Mouse (Mus musculus): ENCODE measurements around the gene Rps16. TPM values are rescaled to one million over a fixed set of nuclear protein-coding genes. Genes with fewer than 3 reads are reported as not detected.
A peak's percentile ranks its signal among the peaks of the same experiment; 100 is the strongest.

The Rps16 gene
- polyA plus RNA-seq, 1 experiment from 2014 or later: 1,022 TPM

DNA sequence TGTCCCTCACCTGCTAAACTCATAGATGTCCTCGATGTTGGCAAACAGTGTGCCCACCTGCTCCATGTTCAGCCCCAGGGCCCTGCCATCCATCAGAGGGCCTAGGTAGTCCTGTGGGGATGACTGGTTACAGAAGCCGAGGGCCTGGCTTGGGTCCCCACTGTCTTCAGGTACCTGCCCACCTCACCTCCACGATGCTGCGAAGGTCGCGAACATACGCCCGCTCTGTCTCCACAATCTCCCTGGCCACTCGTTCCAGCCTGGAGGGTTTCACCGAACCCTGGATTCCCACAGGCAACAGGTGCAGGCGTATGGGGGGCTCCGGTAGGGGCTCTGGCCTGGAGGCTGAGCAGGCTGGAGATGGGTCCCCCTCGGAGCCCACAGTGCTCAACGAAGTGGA lies 19.6 kb downstream of the Rps16 start:
- no peaks in the 10 kb centered on the region for H3K27me3 ChIP-seq
- H3K9me3 ChIP-seq: no peaks in the 10 kb centered on the region
- H3K4me1 ChIP-seq: peaks cover 30% of the 10 kb centered on the region
- WGBS: 88% methylated on average over 14 of the region's 14 CpGs
- H3K4me3 ChIP-seq: peak overlapping the region; percentile 76
- no peak overlapping the region for H3K27ac ChIP-seq
- no peak for ATAC-seq (ENCODE audit: insufficient number of reproducible peaks, low FRiP score, low TSS enrichment, low read depth)
- H3K9ac ChIP-seq: 0 out of 2 replicates have a peak overlapping the region, but pooled peaks have one; percentile 7
- peaks cover 51% of the 10 kb centered on the region for H3K36me3 ChIP-seq
- peak overlapping the region; percentile 80 for H3K4me2 ChIP-seq

- Histone ChIP-seq H3K27me3 (no peaks in the 10 kb centered on the region), H3K9ac (peak overlapping the region; percentile 83), H3K9me3 (no peaks in the 10 kb centered on the region), H3K4me2 (peak overlapping the region; percentile 80), H3K4me1 (peaks cover 38% of the 10 kb centered on the region), H3K4me3 (peak overlapping the region; percentile 76), H3K36me3 (peaks cover 41% of the 10 kb centered on the region), H3K27ac (peak overlapping the region; percentile 95)
- no peak for ATAC-seq (ENCODE audit: insufficient number of reproducible peaks, low FRiP score, low TSS enrichment, low read depth)
- 4% methylated on average over 11 of the region's 11 CpGs for WGBS
Measured at GRCm38 (mm10) chr7:28370977-28371513, 20.6 kb downstream of the Rps16 start.

- WGBS: 0% methylated on average over 40 of the region's 43 CpGs
Measured at GRCm38 (mm10) chr7:28371514-28371989, 21.1 kb downstream of the Rps16 start.

GRCm38 (mm10) chr7:28372251-28373108 lies 22.0 kb downstream of the Rps16 start, which contains the start of gene Plekhg2:
Gene Plekhg2, minus strand, starts transcription at chr7:28372599.
- Histone ChIP-seq H3K36me3 (peaks cover 30% of the 10 kb centered on the region), H3K4me2 (peak within 1 kb of the TSS; percentile 80), H3K9ac (peak within 1 kb of the TSS; percentile 83), H3K9me3 (no peaks in the 10 kb centered on the region), H3K27ac (peak within 1 kb of the TSS; percentile 95), H3K27me3 (no peaks in the 10 kb centered on the region), H3K4me3 (peak within 1 kb of the TSS; percentile 76), H3K4me1 (peaks cover 51% of the 10 kb centered on the region)
- ATAC-seq (ENCODE audit: insufficient number of reproducible peaks, low FRiP score, low TSS enrichment, low read depth): peak; percentile 91
- WGBS: under 1% methylated on average over 65 of the region's 66 CpGs

More at GRCm38 (mm10) chr7:28371514-28371989, 21.1 kb downstream of the Rps16 start:
- no peak for ATAC-seq (ENCODE audit: insufficient number of reproducible peaks, low FRiP score, low TSS enrichment, low read depth)
- Histone ChIP-seq H3K36me3 (peaks cover 36% of the 10 kb centered on the region), H3K9me3 (no peaks in the 10 kb centered on the region), H3K4me1 (peaks cover 43% of the 10 kb centered on the region), H3K27me3 (no peaks in the 10 kb centered on the region), H3K9ac (peak overlapping the region; percentile 83), H3K4me2 (peak overlapping the region; percentile 80), H3K27ac (peak overlapping the region; percentile 95), H3K4me3 (peak overlapping the region; percentile 76)

- Histone ChIP-seq H3K4me2 (peak overlapping the region; percentile 80), H3K4me1 (peaks cover 57% of the 10 kb centered on the region), H3K9ac (no peak overlapping the region), H3K4me3 (peak overlapping the region; percentile 76), H3K36me3 (peaks cover 29% of the 10 kb centered on the region), H3K27ac (peak overlapping the region; percentile 95), H3K27me3 (no peaks in the 10 kb centered on the region), H3K9me3 (no peaks in the 10 kb centered on the region)
- WGBS: 2% methylated on average over 9 of the region's 9 CpGs
- peak; percentile 1; the same call in 1 of the 2 replicates for ATAC-seq (ENCODE audit: insufficient number of reproducible peaks, low FRiP score, low TSS enrichment, low read depth)
Measured at GRCm38 (mm10) chr7:28373131-28373581, 22.7 kb downstream of the Rps16 start.

DNA sequence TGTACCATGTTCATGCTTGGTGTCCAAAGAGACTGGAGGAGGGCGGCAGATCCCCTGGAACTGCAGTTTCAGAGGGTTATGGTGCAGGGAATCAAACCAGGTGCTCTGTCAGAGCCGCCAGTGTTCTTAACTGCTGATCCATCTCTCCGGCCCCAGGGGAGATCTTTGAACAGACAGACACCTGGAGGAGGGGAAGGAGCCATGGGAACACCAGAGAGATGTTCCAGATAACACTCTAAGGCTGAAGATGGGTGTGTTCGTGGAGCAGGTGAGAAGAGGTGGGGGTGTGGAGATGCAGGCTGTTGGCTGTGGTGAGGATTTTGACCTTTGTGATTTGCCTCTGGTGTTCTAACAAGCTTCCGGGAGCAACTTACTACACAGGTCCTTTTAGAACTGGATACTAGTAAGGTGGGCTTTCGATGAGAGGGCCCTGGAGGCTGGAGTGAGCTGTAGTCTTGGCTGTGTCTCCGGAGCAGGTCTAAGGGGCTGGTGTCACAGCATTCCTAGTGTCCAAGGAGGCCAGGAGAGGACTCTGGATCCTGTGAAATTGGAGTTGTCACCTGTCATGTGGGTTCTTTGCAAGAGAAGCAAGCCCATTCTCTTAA lies 23.5 kb downstream of the Rps16 start:
- Histone ChIP-seq H3K36me3 (peaks cover 20% of the 10 kb centered on the region), H3K4me3 (no peak overlapping the region), H3K4me1 (peaks cover 60% of the 10 kb centered on the region), H3K4me2 (no peak overlapping the region), H3K9me3 (no peaks in the 10 kb centered on the region), H3K9ac (no peak overlapping the region), H3K27me3 (no peaks in the 10 kb centered on the region), H3K27ac (peak overlapping the region; percentile 97)
- no peak for ATAC-seq (ENCODE audit: insufficient number of reproducible peaks, low FRiP score, low TSS enrichment, low read depth)
- WGBS: 72% methylated on average over 7 of the region's 7 CpGs

GRCm38 (mm10) chr7:28374647-28375046 lies 24.2 kb downstream of the Rps16 start:
- no peaks in the 10 kb centered on the region for H3K9me3 ChIP-seq
- H3K4me2 ChIP-seq: no peak overlapping the region
- no peak for ATAC-seq (ENCODE audit: insufficient number of reproducible peaks, low FRiP score, low TSS enrichment, low read depth)
- WGBS: 63% methylated on average over 10 of the region's 10 CpGs
- peaks cover 16% of the 10 kb centered on the region for H3K36me3 ChIP-seq
- no peak overlapping the region for H3K4me3 ChIP-seq
- peaks cover 64% of the 10 kb centered on the region for H3K4me1 ChIP-seq
- H3K9ac ChIP-seq: no peak overlapping the region
- H3K27ac ChIP-seq: peak overlapping the region; percentile 97
- H3K27me3 ChIP-seq: no peaks in the 10 kb centered on the region

- ATAC-seq (ENCODE audit: insufficient number of reproducible peaks, low FRiP score, low TSS enrichment, low read depth): peak; percentile 53
- peak overlapping the region; percentile 97 for H3K27ac ChIP-seq
- peak overlapping the region; percentile 51 for H3K9ac ChIP-seq
- H3K4me2 ChIP-seq: peak overlapping the region; percentile 82
- no peaks in the 10 kb centered on the region for H3K9me3 ChIP-seq
- H3K4me3 ChIP-seq: peak overlapping the region; percentile 40
- 1% methylated on average over 33 of the region's 36 CpGs for WGBS
- H3K4me1 ChIP-seq: peaks cover 63% of the 10 kb centered on the region
- H3K27me3 ChIP-seq: no peaks in the 10 kb centered on the region
- H3K36me3 ChIP-seq: peaks cover 9% of the 10 kb centered on the region; the same call in 1 of the 2 replicates
Measured at GRCm38 (mm10) chr7:28375176-28375921, 24.9 kb downstream of the Rps16 start.

DNA sequence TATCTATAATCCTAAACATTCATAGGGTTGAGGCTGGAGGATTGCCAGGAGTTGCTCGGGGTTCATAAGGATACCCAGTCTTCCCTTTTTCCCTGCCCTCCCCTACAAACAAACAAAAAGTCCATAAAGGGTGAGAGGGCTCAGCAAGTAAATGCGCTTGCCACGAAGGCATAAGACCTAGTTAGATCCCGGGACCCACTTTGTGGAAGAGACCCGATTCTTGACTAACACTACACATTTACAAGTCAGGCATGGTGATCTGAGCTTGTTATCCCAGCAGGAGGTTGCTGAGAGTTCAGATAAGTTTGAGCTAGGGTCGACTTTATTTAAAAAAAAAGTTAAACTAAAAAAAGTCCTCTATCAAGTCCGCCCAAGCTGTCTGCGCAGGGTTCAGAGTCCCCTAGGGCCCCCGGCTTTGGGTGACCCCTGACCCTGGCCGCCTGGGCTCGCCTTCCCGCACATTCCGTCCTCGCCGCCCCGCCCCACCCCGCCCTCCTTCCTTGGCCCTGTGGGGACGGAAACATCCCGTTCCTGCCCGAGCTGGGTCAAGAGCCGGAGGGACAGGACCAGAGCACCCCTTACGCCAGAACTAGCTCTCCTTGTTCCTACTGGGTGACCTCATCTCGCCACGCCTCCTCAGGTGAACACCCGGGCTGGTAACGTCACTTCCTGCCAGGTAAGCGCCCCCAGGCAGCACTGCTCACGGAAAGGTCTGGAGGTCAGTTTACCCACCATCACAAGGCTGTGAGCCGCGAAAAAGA lies 25.7 kb downstream of the Rps16 start:
- Histone ChIP-seq H3K27me3 (no peaks in the 10 kb centered on the region), H3K9me3 (no peaks in the 10 kb centered on the region), H3K27ac (peak overlapping the region; percentile 97), H3K4me2 (peak overlapping the region; percentile 82), H3K36me3 (peaks cover 9% of the 10 kb centered on the region; the same call in 1 of the 2 replicates), H3K9ac (peak overlapping the region; percentile 51; the same call in 1 of the 2 replicates), H3K4me3 (peak overlapping the region; percentile 40), H3K4me1 (peaks cover 64% of the 10 kb centered on the region)
- ATAC-seq (ENCODE audit: insufficient number of reproducible peaks, low FRiP score, low TSS enrichment, low read depth): no peak
- 4% methylated on average over 29 of the region's 30 CpGs for whole genome bisulfite sequencing

DNA sequence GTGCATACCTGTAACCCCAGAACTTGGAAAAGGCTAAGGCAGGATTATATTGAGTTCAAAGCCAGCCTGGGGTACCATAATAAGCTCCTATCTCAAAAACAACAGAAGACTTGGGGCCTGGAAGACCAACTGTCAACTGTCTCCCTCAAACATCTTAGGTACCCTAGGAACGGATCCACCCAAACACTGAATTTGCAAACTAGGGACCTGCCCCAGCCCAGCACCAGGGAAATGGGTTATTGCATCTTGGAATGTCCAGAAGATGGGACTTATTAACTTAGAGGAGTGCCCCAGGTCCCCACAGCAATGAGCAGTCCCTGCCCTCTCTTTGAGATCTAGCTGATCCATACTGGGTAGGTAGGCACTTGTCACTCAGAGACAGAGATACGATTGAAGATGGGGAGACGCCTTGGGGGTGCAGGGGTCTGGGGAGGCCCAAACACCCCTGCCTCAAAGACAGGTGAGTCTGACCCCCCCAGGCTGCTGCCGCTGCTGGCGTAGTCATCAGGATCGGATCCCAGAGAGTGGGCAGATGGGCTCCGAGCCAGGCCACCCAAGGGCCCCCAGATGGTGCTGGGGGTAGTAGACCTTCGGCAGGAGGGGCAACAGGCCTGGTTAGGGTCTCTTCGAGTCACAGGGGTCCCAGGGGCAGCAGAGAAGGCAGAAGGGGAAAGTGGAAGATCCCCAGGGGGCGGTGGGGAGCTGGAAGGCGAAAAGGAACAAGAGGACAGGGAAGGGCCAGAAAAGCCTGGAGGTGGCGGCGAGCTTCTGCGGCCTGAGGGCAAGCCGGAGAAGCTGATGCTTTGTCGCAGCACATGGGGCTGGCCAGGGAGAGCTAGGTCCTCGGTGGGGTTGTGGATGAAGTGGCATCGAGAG lies 27.0 kb downstream of the Rps16 start:
- ATAC-seq (ENCODE audit: insufficient number of reproducible peaks, low FRiP score, low TSS enrichment, low read depth): no peak
- Histone ChIP-seq H3K4me3 (peak overlapping the region; percentile 71), H3K9ac (peak overlapping the region; percentile 82), H3K27me3 (no peaks in the 10 kb centered on the region), H3K27ac (peak overlapping the region; percentile 99), H3K9me3 (no peaks in the 10 kb centered on the region), H3K36me3 (peaks cover 9% of the 10 kb centered on the region; the same call in 1 of the 2 replicates), H3K4me2 (peak overlapping the region; percentile 82), H3K4me1 (peaks cover 77% of the 10 kb centered on the region)
- WGBS: 69% methylated on average over 18 of the region's 18 CpGs

Measured in limb, embryonic 15.5 days (tissue).